Mouse (Mus musculus): ENCODE results near the gene Arhgef9.
A peak's percentile ranks its signal among the peaks of the same experiment; 100 is the strongest.

Arhgef9 gene

GRCm38 (mm10) chrX:95196104-95196919 is at the start of gene Arhgef9:
Arhgef9 (minus strand) TSS chrX:95196856.
- DNase-seq (ENCODE audit: low spot score) = no peak

DNA sequence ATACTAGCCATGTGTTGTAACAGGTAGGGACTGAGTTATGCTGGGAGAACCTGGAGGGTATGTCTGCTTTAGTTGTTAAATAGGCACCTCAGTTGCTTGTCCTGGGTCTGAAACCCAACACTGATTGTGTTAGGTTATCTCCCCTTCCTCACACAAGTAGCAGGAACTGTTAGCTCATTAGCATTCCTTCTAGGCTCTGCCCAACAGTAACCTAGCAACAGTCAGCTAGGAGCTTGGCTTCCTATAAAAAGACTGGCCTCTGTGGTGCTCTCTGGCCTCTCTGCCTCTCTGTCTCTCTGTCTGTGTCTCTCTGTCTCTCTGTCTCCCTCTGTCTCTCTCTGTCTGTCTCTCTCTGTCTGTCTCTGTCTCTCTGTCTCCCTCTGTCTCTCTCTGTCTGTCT is 42.2 kb upstream of the Arhgef9 start:
- no peak for DNase-seq (ENCODE audit: low spot score)

DNA sequence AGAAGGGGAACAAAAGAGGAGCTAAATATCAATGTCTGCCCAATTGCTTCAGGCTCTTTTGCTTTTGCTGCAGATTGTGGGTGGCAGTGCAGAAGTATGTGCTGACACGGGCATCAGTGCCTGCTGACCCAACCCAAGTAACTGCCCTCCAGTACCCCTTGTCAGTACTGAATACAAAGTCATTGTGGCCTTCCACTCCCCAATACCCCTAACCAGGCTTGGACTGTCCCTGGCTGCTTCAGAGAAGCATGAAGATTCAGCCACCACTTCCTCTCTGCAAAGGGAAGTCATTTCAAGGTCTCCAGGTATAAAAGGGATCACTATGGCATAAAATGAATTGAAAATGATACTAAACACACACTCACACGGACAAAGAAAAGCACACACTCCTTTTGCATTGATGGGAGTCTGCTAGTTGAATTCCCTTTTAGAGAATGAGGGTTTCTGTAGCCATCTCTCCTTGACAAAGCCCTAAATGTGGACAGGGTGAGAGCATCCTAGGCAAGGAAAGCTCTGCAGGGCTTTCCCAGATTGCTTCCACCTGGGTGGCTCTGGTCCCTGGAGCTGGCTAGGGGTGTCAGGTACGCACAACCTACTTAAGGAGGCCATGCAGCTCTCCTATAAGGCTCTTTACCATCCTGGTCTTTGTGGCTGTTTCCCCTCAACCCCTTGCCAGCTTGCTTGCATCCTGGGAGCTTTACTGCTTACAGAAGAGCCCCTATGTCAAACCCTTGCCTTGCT is 1.1 kb downstream of the Arhgef9 start:
- no peak for DNase-seq (ENCODE audit: low spot score)

DNA sequence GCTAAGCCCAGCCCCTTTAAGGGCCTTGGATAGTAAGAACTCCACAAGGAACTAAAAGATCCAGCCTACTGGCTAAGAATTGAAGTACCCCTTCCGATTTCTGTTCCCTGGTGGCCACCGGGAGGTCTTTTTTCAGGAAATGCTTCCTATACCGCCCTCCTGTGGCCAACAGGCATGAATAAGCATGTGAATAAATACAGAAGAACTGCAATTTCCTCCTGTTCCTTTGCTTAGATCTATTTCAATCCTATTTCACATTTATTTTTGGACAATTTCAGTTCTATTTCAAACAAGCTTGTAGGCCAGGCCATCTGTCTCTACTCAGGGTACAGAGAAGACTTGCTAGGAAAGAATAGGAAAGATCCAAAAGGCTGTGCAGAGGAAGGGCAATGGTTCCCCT is 20.7 kb downstream of the Arhgef9 start:
- DNase-seq (ENCODE audit: low spot score) = no peak

- peak; percentile 89 for DNase-seq (ENCODE audit: low spot score)
Observed at GRCm38 (mm10) chrX:95166317-95166716, 30.3 kb downstream of the Arhgef9 start.

DNA sequence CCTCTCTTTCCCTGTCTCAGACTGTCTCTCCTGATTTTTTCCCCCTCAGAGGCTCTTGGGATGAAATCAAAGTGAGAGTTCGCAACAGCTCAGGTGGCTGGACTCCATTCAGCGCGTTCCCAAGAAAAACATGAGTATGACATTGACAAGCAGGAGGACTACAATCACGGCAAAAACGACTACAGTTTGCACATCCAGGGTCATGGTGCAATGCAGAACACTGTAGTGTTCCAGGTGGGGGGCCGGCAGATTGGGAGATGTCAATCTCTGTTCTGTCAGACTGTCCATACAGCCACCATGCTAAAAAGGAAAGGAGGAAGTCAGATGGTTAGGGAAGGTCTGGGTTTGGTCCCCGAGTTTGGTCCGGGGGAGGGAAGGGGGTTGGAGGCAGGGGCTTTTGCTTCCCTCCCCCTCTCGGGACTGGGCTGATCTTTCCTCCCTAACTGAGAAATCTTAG is 31.0 kb downstream of the Arhgef9 start:
- DNase-seq (ENCODE audit: low spot score) = no peak

GRCm38 (mm10) chrX:95164140-95164539 is 32.5 kb downstream of the Arhgef9 start:
- DNase-seq (ENCODE audit: low spot score) = peak; percentile 46

DNA sequence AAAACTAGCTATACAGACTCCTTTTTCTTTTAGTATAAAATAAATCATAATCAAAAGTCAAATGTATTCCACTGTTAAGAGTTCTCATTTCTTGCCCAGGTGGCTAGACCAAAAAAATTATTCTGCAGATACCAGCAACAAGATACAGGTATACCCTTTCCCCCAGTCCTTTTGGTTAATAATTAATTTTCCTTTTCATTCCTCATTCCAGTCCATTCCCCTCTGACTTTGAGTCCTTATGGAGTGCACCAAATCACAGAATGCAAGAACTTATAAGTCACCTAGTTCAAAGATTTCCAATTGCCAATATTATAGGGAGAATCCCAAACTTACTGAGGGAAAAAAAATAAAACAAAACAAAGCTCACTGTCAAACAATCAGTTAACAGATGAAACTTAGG is 33.2 kb downstream of the Arhgef9 start:
- DNase-seq (ENCODE audit: low spot score) = no peak

- no peak for DNase-seq (ENCODE audit: low spot score)
Observed at GRCm38 (mm10) chrX:95156833-95157386, 39.7 kb downstream of the Arhgef9 start.

DNA sequence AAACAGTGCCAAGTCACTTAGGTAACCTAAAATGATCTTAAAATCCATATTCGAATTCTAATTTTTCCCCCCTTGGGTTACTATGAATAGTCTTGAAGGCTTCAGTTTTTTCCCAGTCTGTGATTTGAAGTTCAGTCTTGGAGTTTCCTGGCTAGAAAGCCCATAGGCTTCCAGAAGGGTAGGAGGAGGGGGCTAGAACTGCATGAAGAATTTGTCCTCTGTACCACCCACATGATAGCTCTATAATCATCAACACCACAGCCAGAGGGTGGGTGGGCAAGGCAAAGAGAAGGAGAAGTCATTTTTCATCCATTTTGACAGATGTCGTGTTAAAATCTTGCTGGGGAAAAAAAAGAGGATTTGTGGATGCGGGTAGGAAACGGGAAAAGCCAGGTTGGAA is 58.0 kb downstream of the Arhgef9 start:
- DNase-seq (ENCODE audit: low spot score) = no peak

GRCm38 (mm10) chrX:95133502-95133901 is 63.2 kb downstream of the Arhgef9 start:
- DNase-seq (ENCODE audit: low spot score) = no peak

DNA sequence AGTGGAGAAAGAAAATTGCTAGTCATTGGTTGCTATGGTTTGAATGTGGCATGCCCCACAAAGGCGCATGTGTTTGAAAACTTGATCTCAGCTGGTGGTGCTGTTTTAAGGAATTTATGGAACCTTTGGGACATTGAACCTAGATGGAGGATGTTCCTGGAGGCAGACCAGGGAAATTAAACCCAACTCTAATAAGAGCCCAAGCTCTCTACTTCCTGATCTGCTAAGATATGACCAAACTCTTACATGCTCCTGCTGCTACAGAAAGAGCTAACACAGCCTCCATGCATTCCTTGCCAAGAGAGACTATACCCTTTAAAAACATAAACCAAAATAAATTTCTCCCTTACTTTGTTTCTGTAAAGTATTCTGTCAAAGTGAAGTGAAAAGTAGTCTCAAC is 63.7 kb downstream of the Arhgef9 start:
- DNase-seq (ENCODE audit: low spot score) = no peak

- no peak for DNase-seq (ENCODE audit: low spot score)
Observed at GRCm38 (mm10) chrX:95131783-95132182, 64.9 kb downstream of the Arhgef9 start.

- DNase-seq (ENCODE audit: low spot score) = no peak
Observed at GRCm38 (mm10) chrX:95123462-95123861, 73.2 kb downstream of the Arhgef9 start.

DNA sequence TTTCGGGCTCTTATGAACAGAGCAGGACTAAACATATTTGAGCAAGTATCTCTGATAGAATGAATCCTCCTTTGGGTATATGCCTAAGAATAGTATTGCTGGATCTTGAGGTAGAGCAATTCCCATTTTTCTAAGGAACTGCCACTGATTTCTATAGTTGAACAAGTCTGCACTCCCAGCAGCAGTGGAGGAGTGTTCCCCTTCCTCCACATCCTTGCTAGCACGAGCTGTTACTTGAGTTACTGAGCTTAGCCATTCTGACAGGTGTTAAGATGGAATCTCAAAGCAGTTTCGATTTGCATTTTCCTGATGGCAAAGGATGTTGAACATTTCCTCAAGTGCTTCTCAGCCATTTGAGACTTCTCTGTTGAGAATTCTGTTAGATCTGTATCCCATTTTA is 92.3 kb downstream of the Arhgef9 start:
- DNase-seq (ENCODE audit: low spot score) = no peak

DNA sequence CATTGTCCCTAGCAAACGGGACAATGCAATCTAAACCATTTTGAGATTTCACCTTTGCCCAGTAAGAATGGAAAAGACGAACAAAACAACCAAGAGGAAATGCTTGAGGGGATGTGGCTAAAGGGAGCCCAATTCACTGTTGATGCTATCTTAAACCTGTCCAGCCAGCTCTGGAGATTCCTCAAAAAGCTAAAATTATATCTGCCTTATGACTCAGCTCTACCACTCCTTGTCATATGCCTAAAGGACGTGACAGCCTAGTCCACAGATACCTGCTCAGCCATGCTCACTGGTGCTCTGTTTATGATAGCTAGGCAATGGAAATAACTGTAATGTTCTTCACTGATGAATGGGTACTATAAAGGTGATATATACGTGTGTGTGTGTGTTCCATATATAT is 109.0 kb downstream of the Arhgef9 start:
- DNase-seq (ENCODE audit: low spot score) = no peak

- no peak for DNase-seq (ENCODE audit: low spot score)
Observed at GRCm38 (mm10) chrX:95077013-95077699, 119.5 kb downstream of the Arhgef9 start.

DNA sequence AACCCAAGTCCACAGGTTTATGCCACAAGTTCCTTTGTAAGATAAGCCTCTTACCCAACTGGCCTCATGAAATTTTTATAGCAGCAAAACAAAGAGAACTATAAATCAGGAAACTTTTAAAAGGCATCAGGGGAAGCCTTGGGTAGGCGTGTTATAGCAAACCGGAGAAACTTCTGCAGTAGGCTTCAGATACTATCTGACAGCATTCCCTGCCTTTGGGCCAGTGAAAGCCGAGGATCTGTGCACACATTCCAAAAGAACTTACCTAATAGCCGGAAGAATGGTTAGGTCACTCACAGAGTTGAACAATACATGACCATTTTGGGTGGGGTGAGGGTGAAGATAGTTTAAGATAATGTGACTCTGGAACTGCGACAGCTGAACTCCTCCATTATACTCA is 168.7 kb downstream of the Arhgef9 start:
- DNase-seq (ENCODE audit: low spot score) = no peak

GRCm38 (mm10) chrX:95026361-95026892 is 170.2 kb downstream of the Arhgef9 start, which contains the start of gene Spin4:
Spin4 (minus strand) TSS chrX:95026682.
- DNase-seq (ENCODE audit: low spot score) = peak; percentile 61

DNA sequence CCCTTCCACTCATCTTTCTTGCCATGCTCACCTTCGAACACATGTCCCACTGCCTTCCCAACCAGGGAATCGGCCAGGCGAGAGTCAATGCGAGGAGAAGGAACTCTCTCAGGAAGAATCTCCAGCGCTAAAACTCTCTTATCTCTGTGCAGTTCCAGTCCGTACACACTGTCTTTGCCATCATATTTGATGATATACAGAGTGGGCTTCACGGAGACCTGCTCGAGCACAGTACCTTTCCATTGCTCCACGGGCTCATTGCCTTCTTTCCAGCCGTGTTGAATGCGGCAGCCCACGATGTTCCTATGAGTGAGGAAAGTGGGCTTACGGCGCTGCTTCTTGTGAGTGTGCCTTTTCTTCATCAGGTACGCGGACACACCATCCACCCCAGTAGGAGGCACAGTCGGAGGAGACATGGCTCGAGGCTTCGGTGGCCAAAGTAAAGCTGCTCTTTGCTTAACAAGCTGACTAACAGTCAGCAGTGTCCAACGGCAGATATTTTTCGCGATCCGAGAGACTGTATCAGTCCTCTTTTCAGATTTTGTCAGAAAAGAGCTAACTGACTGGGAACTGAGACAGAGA is 170.8 kb downstream of the Arhgef9 start:
- peak; percentile 15 for DNase-seq (ENCODE audit: low spot score)

DNA sequence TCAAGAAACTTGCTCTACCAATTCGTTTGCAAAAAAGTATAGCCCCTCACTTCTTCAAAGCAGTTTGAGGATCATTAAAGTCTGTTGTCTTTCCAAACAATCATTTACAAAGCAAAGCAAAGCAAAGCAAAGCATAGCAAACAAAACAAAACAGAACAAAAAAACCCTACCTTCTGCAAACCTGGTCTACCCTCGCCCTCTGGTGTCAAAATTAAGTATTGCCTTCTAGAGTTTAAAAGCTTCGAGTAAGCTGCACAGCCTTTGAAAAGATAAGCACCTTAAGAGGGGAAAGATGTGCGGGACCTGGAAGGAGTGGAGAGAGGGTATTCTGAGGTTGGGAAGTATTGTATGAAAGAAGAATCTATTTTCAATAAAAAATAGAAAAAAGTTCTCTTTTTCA is 184.6 kb downstream of the Arhgef9 start:
- peak; percentile 29 for DNase-seq (ENCODE audit: low spot score)

Data from layer of hippocampus, adult 11-12 months (tissue).